Mouse (Mus musculus): ENCODE results near the gene Pex14.

The Pex14 gene

DNA sequence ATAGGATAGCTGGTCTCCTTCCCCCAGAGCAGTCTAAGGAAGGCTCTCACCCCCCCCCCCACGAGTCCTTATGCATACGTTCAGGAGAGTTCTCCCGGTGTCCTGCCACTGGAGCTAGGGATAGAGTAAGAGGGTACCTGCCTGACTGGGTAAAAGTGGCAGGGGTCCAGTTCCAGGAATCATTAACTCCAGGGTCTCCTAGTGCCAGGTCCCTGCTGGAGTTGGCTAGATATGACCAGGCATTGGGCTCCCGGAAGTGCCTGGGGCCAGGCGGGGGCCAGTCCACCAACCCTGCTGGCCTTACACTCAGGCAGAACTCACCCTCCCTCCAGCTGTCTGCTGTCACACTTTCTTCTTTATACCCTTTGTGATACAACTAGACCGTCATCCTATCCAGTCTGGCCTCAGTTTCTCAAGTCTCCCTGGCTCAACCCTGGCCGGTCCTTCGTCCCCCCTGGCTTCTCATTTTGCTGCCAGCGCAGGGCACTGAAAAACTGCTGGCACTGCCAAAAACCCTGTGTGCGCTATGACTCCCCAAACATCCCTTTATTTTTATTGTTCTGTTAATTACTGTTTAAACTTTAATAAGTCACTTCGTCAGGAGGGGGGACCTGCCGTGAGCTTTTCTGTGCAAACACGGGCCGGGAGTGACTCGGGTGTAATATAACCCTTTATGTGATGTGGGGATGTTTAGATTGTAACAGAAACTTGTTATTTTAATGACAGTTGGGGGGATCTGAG is 180.8 kb downstream of the Pex14 start:
- no peaks in the 10 kb centered on the region for H3K9me3 ChIP-seq (ENCODE audit: low read length)
- no peak overlapping the region for H3K4me3 ChIP-seq (replicated peaks; ENCODE audit: low read length)
- H3K36me3 ChIP-seq (ENCODE audit: insufficient read depth, low read length), result no peaks in the 10 kb centered on the region
- H3K4me1 ChIP-seq (replicated peaks; ENCODE audit: low read depth, low read length), result peaks cover 79% of the 10 kb centered on the region
- TF ChIP-seq POU5F1 (IDR thresholded peaks at IDR 0.05; ENCODE audit: borderline replicate concordance, low read length) (no peak), CTCF (conservative IDR thresholded peaks at IDR 0.05; ENCODE audit: low read length) (no peak), NANOG (IDR thresholded peaks at IDR 0.05; ENCODE audit: borderline replicate concordance, low read length) (no peak)
- H3K27me3 ChIP-seq (ENCODE audit: insufficient read depth, low read length), result peaks cover 9% of the 10 kb centered on the region; the same call in 1 of the 2 replicates

DNA sequence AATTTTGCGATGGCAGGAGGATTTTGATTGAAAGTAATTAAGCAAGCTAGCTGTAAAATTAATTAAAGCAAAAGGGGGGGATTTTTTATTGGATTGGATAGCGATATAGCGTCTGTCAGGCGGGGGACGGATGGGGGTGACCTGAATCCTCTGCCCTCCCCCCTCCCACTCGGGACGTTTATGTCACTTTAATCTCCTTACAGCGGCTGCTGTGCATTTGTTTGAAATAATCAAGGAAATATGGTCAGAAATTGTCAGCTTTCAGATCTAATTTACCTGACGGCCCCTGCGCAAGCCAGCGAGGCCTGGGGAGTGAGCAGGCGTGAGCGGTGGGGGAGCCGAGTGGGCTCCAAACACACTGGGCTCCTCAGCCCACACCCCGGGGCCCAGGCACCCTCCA is 183.8 kb downstream of the Pex14 start:
- Histone ChIP-seq H3K27me3 (ENCODE audit: insufficient read depth, low read length) (no peaks in the 10 kb centered on the region), H3K36me3 (ENCODE audit: insufficient read depth, low read length) (no peaks in the 10 kb centered on the region), H3K4me3 (replicated peaks; ENCODE audit: low read length) (peak overlapping the region; percentile 60), H3K9me3 (ENCODE audit: low read length) (no peaks in the 10 kb centered on the region), H3K4me1 (replicated peaks; ENCODE audit: low read depth, low read length) (peaks cover 82% of the 10 kb centered on the region)
- TF ChIP-seq CTCF (conservative IDR thresholded peaks at IDR 0.05; ENCODE audit: low read length), result no peak
- TF ChIP-seq POU5F1 (IDR thresholded peaks at IDR 0.05; ENCODE audit: borderline replicate concordance, low read length), result no peak
- no peak for TF ChIP-seq NANOG (IDR thresholded peaks at IDR 0.05; ENCODE audit: borderline replicate concordance, low read length)

GRCm38 (mm10) chr4:148914863-148915622 is 184.6 kb downstream of the Pex14 start:
- no peaks in the 10 kb centered on the region for H3K9me3 ChIP-seq (ENCODE audit: low read length)
- H3K36me3 ChIP-seq (ENCODE audit: insufficient read depth, low read length), result no peaks in the 10 kb centered on the region
- peaks cover 83% of the 10 kb centered on the region for H3K4me1 ChIP-seq (replicated peaks; ENCODE audit: low read depth, low read length)
- no peaks in the 10 kb centered on the region for H3K27me3 ChIP-seq (ENCODE audit: insufficient read depth, low read length)
- TF ChIP-seq NANOG (IDR thresholded peaks at IDR 0.05; ENCODE audit: borderline replicate concordance, low read length), result no peak
- TF ChIP-seq CTCF (conservative IDR thresholded peaks at IDR 0.05; ENCODE audit: low read length), result no peak
- TF ChIP-seq POU5F1 (IDR thresholded peaks at IDR 0.05; ENCODE audit: borderline replicate concordance, low read length), result no peak
- peak overlapping the region; percentile 60 for H3K4me3 ChIP-seq (replicated peaks; ENCODE audit: low read length)

GRCm38 (mm10) chr4:148912826-148913590 is 186.7 kb downstream of the Pex14 start:
- TF ChIP-seq CTCF (conservative IDR thresholded peaks at IDR 0.05; ENCODE audit: low read length) (no peak), NANOG (IDR thresholded peaks at IDR 0.05; ENCODE audit: borderline replicate concordance, low read length) (peak; percentile 69; the same call in 1 of the 2 replicates)
- Histone ChIP-seq H3K9me3 (ENCODE audit: low read length) (no peaks in the 10 kb centered on the region), H3K27me3 (ENCODE audit: insufficient read depth, low read length) (no peaks in the 10 kb centered on the region), H3K4me3 (replicated peaks; ENCODE audit: low read length) (peak overlapping the region; percentile 60), H3K36me3 (ENCODE audit: insufficient read depth, low read length) (no peaks in the 10 kb centered on the region), H3K4me1 (replicated peaks; ENCODE audit: low read depth, low read length) (peaks cover 91% of the 10 kb centered on the region)

DNA sequence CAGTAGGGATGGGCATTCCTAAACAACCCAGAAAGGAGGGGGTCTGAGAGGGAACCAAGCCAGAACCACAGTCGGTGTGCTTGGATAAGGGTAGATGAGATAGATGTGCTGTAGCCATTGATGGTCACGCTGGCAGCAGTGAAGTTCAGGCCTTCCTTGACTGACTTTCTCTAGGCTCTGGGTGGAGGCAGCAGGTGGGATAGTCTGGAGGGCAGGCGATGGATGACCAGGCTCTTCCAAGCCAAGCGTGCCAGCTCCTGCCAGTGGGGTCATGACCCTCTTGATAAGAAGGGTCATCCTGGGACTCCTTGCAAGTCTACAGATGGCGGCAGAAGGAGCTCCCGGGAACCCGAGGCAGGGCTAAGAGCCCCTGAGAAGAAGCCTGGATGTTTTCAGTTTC is 187.5 kb downstream of the Pex14 start:
- no peak for TF ChIP-seq POU5F1 (IDR thresholded peaks at IDR 0.05; ENCODE audit: borderline replicate concordance, low read length)
- TF ChIP-seq CTCF (conservative IDR thresholded peaks at IDR 0.05; ENCODE audit: low read length), result no peak
- no peak for TF ChIP-seq NANOG (IDR thresholded peaks at IDR 0.05; ENCODE audit: borderline replicate concordance, low read length)
- H3K36me3 ChIP-seq (ENCODE audit: insufficient read depth, low read length), result no peaks in the 10 kb centered on the region
- H3K4me1 ChIP-seq (replicated peaks; ENCODE audit: low read depth, low read length), result peaks cover 98% of the 10 kb centered on the region
- H3K4me3 ChIP-seq (replicated peaks; ENCODE audit: low read length), result peak overlapping the region; percentile 60
- no peaks in the 10 kb centered on the region for H3K27me3 ChIP-seq (ENCODE audit: insufficient read depth, low read length)
- H3K9me3 ChIP-seq (ENCODE audit: low read length), result no peaks in the 10 kb centered on the region
